Mouse (Mus musculus): Measurements from ENCODE around the gene Shisa9.

Gene Shisa9

GRCm38 (mm10) chr16:12202151-12202550 is 218.2 kb downstream of the Shisa9 start:
- DNase-seq: no peak

GRCm38 (mm10) chr16:12203055-12203454 is 219.1 kb downstream of the Shisa9 start:
- DNase-seq: no peak

GRCm38 (mm10) chr16:12204423-12204822 is 220.5 kb downstream of the Shisa9 start:
- DNase-seq: no peak

GRCm38 (mm10) chr16:12206421-12206950 is 222.6 kb downstream of the Shisa9 start:
- DNase-seq: no peak

- DNase-seq: no peak
Measured at GRCm38 (mm10) chr16:12206951-12207350, 223.0 kb downstream of the Shisa9 start.

GRCm38 (mm10) chr16:12209355-12209754 is 225.4 kb downstream of the Shisa9 start:
- DNase-seq: no peak

- DNase-seq: no peak
Measured at GRCm38 (mm10) chr16:12209819-12210218, 225.9 kb downstream of the Shisa9 start.

GRCm38 (mm10) chr16:12214018-12214417 is 230.1 kb downstream of the Shisa9 start:
- DNase-seq: no peak

- DNase-seq: no peak
Measured at GRCm38 (mm10) chr16:12217289-12218150, 233.6 kb downstream of the Shisa9 start.

- DNase-seq: no peak
Measured at GRCm38 (mm10) chr16:12218151-12218532, 234.2 kb downstream of the Shisa9 start.

- no peak for DNase-seq
Measured at GRCm38 (mm10) chr16:12219821-12220220, 235.9 kb downstream of the Shisa9 start.

GRCm38 (mm10) chr16:12223537-12223936 is 239.6 kb downstream of the Shisa9 start:
- DNase-seq: no peak

GRCm38 (mm10) chr16:12226937-12227336 is 243.0 kb downstream of the Shisa9 start:
- DNase-seq: no peak

- no peak for DNase-seq
Measured at GRCm38 (mm10) chr16:12233288-12233687, 249.4 kb downstream of the Shisa9 start.

GRCm38 (mm10) chr16:12234289-12234688 is 250.4 kb downstream of the Shisa9 start:
- DNase-seq: no peak

GRCm38 (mm10) chr16:12238611-12239010 is 254.7 kb downstream of the Shisa9 start:
- no peak for DNase-seq

GRCm38 (mm10) chr16:12259361-12259760 is 275.4 kb downstream of the Shisa9 start:
- no peak for DNase-seq

GRCm38 (mm10) chr16:12265828-12266227 is 281.9 kb downstream of the Shisa9 start:
- no peak for DNase-seq

GRCm38 (mm10) chr16:12300523-12300922 is 316.6 kb downstream of the Shisa9 start:
- DNase-seq: no peak

GRCm38 (mm10) chr16:12303420-12303819 is 319.5 kb downstream of the Shisa9 start:
- DNase-seq: no peak

- DNase-seq: no peak
Measured at GRCm38 (mm10) chr16:12307318-12307965, 323.5 kb downstream of the Shisa9 start.

- DNase-seq: no peak
Measured at GRCm38 (mm10) chr16:12309826-12310225, 325.9 kb downstream of the Shisa9 start.

GRCm38 (mm10) chr16:12315627-12316026 is 331.7 kb downstream of the Shisa9 start:
- no peak for DNase-seq

Data from thymus, postnatal 36 days (tissue).